Mouse (Mus musculus): ENCODE measurements around the gene Siae.

Gene Siae

GRCm38 (mm10) chr9:37554838-37555748, at the start of gene Siae:
Siae (plus strand) TSS chr9:37555698.
- no peak for DNase-seq (ENCODE audit: low spot score)

GRCm38 (mm10) chr9:37506023-37506422, 49.5 kb upstream of the Siae start:
- DNase-seq (ENCODE audit: low spot score): no peak

- DNase-seq (ENCODE audit: low spot score): no peak
Observed at GRCm38 (mm10) chr9:37512097-37512496, 43.4 kb upstream of the Siae start.

GRCm38 (mm10) chr9:37514456-37514855, 41.0 kb upstream of the Siae start:
- no peak for DNase-seq (ENCODE audit: low spot score)

- no peak for DNase-seq (ENCODE audit: low spot score)
Observed at GRCm38 (mm10) chr9:37517467-37517866, 38.0 kb upstream of the Siae start.

GRCm38 (mm10) chr9:37518991-37519390, 36.5 kb upstream of the Siae start:
- DNase-seq (ENCODE audit: low spot score): no peak

GRCm38 (mm10) chr9:37519995-37520394, 35.5 kb upstream of the Siae start:
- no peak for DNase-seq (ENCODE audit: low spot score)

- DNase-seq (ENCODE audit: low spot score): no peak
Observed at GRCm38 (mm10) chr9:37525461-37525860, 30.0 kb upstream of the Siae start.

- no peak for DNase-seq (ENCODE audit: low spot score)
Observed at GRCm38 (mm10) chr9:37526443-37527395, 28.8 kb upstream of the Siae start.

GRCm38 (mm10) chr9:37527396-37528224, 27.9 kb upstream of the Siae start, which contains the start of gene Esam:
Esam (plus strand) TSS chr9:37528078.
- DNase-seq (ENCODE audit: low spot score): no peak

GRCm38 (mm10) chr9:37528225-37528970, 27.1 kb upstream of the Siae start:
- DNase-seq (ENCODE audit: low spot score): no peak

GRCm38 (mm10) chr9:37530031-37530887, 25.2 kb upstream of the Siae start:
- DNase-seq (ENCODE audit: low spot score): no peak

- DNase-seq (ENCODE audit: low spot score): no peak
Observed at GRCm38 (mm10) chr9:37530888-37531705, 24.4 kb upstream of the Siae start.

- DNase-seq (ENCODE audit: low spot score): no peak
Observed at GRCm38 (mm10) chr9:37536851-37537250, 18.6 kb upstream of the Siae start.

- no peak for DNase-seq (ENCODE audit: low spot score)
Observed at GRCm38 (mm10) chr9:37537658-37538250, 17.7 kb upstream of the Siae start.

GRCm38 (mm10) chr9:37539170-37540025, 16.1 kb upstream of the Siae start, which contains the start of gene Vsig2:
Vsig2 (plus strand) TSS chr9:37539255.
- DNase-seq (ENCODE audit: low spot score): no peak

GRCm38 (mm10) chr9:37540226-37540625, 15.3 kb upstream of the Siae start:
- DNase-seq (ENCODE audit: low spot score): no peak
